In the genomic region with DNA sequence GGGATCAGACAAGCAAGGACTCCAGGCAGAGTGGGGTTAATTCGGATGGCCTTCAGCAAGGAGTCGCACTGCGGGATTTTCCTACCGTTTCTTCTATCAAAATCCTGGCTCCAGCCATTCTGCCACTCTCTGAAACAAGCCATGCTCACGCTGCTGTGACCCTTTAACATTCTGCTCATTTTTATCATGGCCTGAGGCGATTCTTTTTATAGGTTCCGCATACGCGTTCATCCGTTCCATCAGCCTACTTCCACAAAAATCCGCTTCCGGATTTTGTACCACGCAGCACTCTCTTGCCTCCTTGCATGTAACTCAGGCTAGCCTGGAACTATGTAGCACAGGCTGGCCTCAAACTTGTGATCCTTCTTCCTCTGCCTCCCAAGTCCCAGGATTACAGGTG, we compare ENCODE assay signal across 7 mouse cellular contexts. TPM values are rescaled to one million over a fixed set of nuclear protein-coding genes. Genes with fewer than 3 reads are reported as not detected.
A peak's percentile ranks its signal among the peaks of the same experiment; 100 is the strongest.
DNase-seq lines count a peak whose midpoint lies in the region; ATAC-seq and TF ChIP-seq lines count a peak whose summit lies in the region.

No protein-coding gene starts in this region.

- peak overlapping the region; percentile 76 for H3K9ac ChIP-seq in hindbrain, embryonic 11.5 days (ENCODE audit: low read depth, low read length)
- 0 out of 2 replicates have a peak overlapping the region, but pooled peaks have one; percentile 26 for H3K9ac ChIP-seq in lung, postnatal 0 days (replicated peaks; ENCODE audit: low read depth)
- H3K9ac ChIP-seq in stomach, postnatal 0 days (ENCODE audit: low read length) = peak overlapping the region; percentile 51; the same call in 1 of the 2 replicates

- no peak for TF ChIP-seq EP300 in lung, postnatal 0 days (IDR thresholded peaks at IDR 0.05)
- no peak for TF ChIP-seq EP300 in stomach, postnatal 0 days (optimal IDR thresholded peaks at IDR 0.05)

- peak overlapping the region; percentile 59 for H3K4me3 ChIP-seq in hindbrain, embryonic 11.5 days (ENCODE audit: low read depth, low read length)
- H3K4me3 ChIP-seq in lung, postnatal 0 days (ENCODE audit: low read depth, low read length) = peak overlapping the region; percentile 68
- peak overlapping the region; percentile 68 for H3K4me3 ChIP-seq in stomach, postnatal 0 days (ENCODE audit: low read depth, low read length)

- TF ChIP-seq CTCF in brain, embryonic 14.5 days (IDR thresholded peaks at IDR 0.05; ENCODE audit: borderline replicate concordance, extremely low read depth, insufficient read depth, insufficient read length) = no peak
- TF ChIP-seq CTCF in lung, postnatal 0 days (IDR thresholded peaks at IDR 0.05) = no peak
- TF ChIP-seq CTCF in stomach, postnatal 0 days (IDR thresholded peaks at IDR 0.05; ENCODE audit: low read depth) = no peak

- TF ChIP-seq POLR2A in brain, embryonic 14.5 days (IDR thresholded peaks at IDR 0.05; ENCODE audit: borderline replicate concordance, extremely low read depth, insufficient read depth, insufficient read length, poor library complexity, severe bottlenecking) = no peak

- H3K9me3 ChIP-seq in hindbrain, embryonic 11.5 days (ENCODE audit: control insufficient read depth, low read length) = no peaks in the 10 kb centered on the region
- H3K9me3 ChIP-seq in lung, postnatal 0 days (ENCODE audit: low read length) = no peaks in the 10 kb centered on the region
- H3K9me3 ChIP-seq in stomach, postnatal 0 days (ENCODE audit: control insufficient read depth, low read length) = no peaks in the 10 kb centered on the region

- peak overlapping the region; percentile 94 for H3K4me2 ChIP-seq in hindbrain, embryonic 11.5 days (replicated peaks; ENCODE audit: low read depth, low read length)
- H3K4me2 ChIP-seq in lung, postnatal 0 days (replicated peaks; ENCODE audit: low read depth, low read length) = peak overlapping the region; percentile 91
- H3K4me2 ChIP-seq in stomach, postnatal 0 days (replicated peaks; ENCODE audit: low read depth) = peak overlapping the region; percentile 98

- 0 out of 2 replicates have a peak, but pooled peaks cover 5% of the 10 kb centered on the region for H3K27me3 ChIP-seq in hindbrain, embryonic 11.5 days (ENCODE audit: control insufficient read depth, insufficient read depth, low read length)
- no peaks in the 10 kb centered on the region for H3K27me3 ChIP-seq in lung, postnatal 0 days (replicated peaks; ENCODE audit: insufficient read depth, low read length)
- H3K27me3 ChIP-seq in stomach, postnatal 0 days (ENCODE audit: control insufficient read depth, insufficient read depth, low read length) = no peaks in the 10 kb centered on the region

- 7% methylated on average over 13 of the region's 13 CpGs for WGBS in hindbrain, embryonic 11.5 days
- WGBS in lung, postnatal 0 days = under 1% methylated on average over 13 of the region's 13 CpGs
- 3% methylated on average over 13 of the region's 13 CpGs for whole genome bisulfite sequencing in stomach, postnatal 0 days

- no peak for ATAC-seq in hindbrain, embryonic 11.5 days (ENCODE audit: low FRiP score)
- ATAC-seq in lung, postnatal 0 days = peak; percentile 0; the same call in 1 of the 2 replicates
- no peak for ATAC-seq in stomach, postnatal 0 days (ENCODE audit: low FRiP score, low TSS enrichment)

- H3K4me1 ChIP-seq in hindbrain, embryonic 11.5 days (replicated peaks; ENCODE audit: control insufficient read depth, insufficient read depth, low read length) = no peaks in the 10 kb centered on the region
- peaks cover 4% of the 10 kb centered on the region; the same call in 1 of the 2 replicates for H3K4me1 ChIP-seq in lung, postnatal 0 days (ENCODE audit: insufficient read depth, low read depth, low read length)
- H3K4me1 ChIP-seq in stomach, postnatal 0 days (replicated peaks; ENCODE audit: control insufficient read depth, insufficient read depth) = peaks cover 3% of the 10 kb centered on the region; the same call in 1 of the 2 replicates

- H3K36me3 ChIP-seq in hindbrain, embryonic 11.5 days (ENCODE audit: control insufficient read depth, insufficient read depth, low read length) = no peaks in the 10 kb centered on the region
- no peaks in the 10 kb centered on the region for H3K36me3 ChIP-seq in lung, postnatal 0 days (ENCODE audit: insufficient read depth, low read length)
- H3K36me3 ChIP-seq in stomach, postnatal 0 days (ENCODE audit: control insufficient read depth, insufficient read depth, low read length) = 0 out of 2 replicates have a peak, but pooled peaks cover 3% of the 10 kb centered on the region

- peak; percentile 56 for DNase-seq in right cerebral cortex, adult 18-20 months
- DNase-seq in right cerebral cortex, postnatal 14 days = no peak
- DNase-seq in brain, embryonic 14.5 days (ENCODE audit: low read depth) = peak; percentile 77
- DNase-seq in hindbrain, embryonic 11.5 days (ENCODE audit: low spot score) = no peak
- DNase-seq in lung, postnatal 0 days (ENCODE audit: low spot score) = peak; percentile 55
- peak; percentile 25 for DNase-seq in stomach, postnatal 0 days (ENCODE audit: low spot score)
- no peak for DNase-seq in urinary bladder, adult 18-20 months (ENCODE audit: low spot score in 2 of 2)

- H3K27ac ChIP-seq in hindbrain, embryonic 11.5 days (ENCODE audit: low read depth, low read length) = no peak overlapping the region
- H3K27ac ChIP-seq in lung, postnatal 0 days (ENCODE audit: low read length) = no peak overlapping the region
- peak overlapping the region; percentile 95 for H3K27ac ChIP-seq in stomach, postnatal 0 days (replicated peaks)

RNA-seq across cellular contexts. Expression of a gene that starts 0.5 kb away (rescaled TPM):
- polyA plus RNA-seq in brain, embryonic 14.5 days (2012; rRNA removed) = 15.1 and 17.5 TPM in 2 replicates
- 5.1 and 6.2 TPM in 2 replicates for polyA plus RNA-seq in hindbrain, embryonic 11.5 days (2014; fragmentation: Nextera tagmentation; extraction: Ambion mirVana)
- polyA plus RNA-seq in lung, postnatal 0 days (2015; fragmentation: Nextera tagmentation; extraction: Ambion mirVana) = 8.0 and 9.9 TPM in 2 replicates
- polyA plus RNA-seq in stomach, postnatal 0 days (2015; fragmentation: Nextera tagmentation; extraction: Ambion mirVana) = 8.4 and 8.9 TPM in 2 replicates

RNA-seq across cellular contexts. Expression of a gene that starts 40.7 kb away (rescaled TPM):
- polyA plus RNA-seq in brain, embryonic 14.5 days (2012; rRNA removed) = 14.8 and 23.1 TPM in 2 replicates
- polyA plus RNA-seq in hindbrain, embryonic 11.5 days (2014; fragmentation: Nextera tagmentation; extraction: Ambion mirVana) = 4.1 and 4.6 TPM in 2 replicates
- polyA plus RNA-seq in lung, postnatal 0 days (2015; fragmentation: Nextera tagmentation; extraction: Ambion mirVana) = 11.2 and 12.2 TPM in 2 replicates
- polyA plus RNA-seq in stomach, postnatal 0 days (2015; fragmentation: Nextera tagmentation; extraction: Ambion mirVana) = 7.6 and 8.3 TPM in 2 replicates

Comparison
In these comparisons a context has a peak if more than half of its experiments do, and no peak if none do; other contexts are left out.
1. DNase-seq: peak in right cerebral cortex, adult 18-20 months (single experiment), brain, embryonic 14.5 days (single experiment), lung, postnatal 0 days (single experiment) and stomach, postnatal 0 days (single experiment); none in right cerebral cortex, postnatal 14 days (single experiment), hindbrain, embryonic 11.5 days (single experiment) and urinary bladder, adult 18-20 months (0 of 2).
2. H3K9ac ChIP-seq: peak in every context shown above with its lines; median percentile 76 in hindbrain, embryonic 11.5 days; 51 in stomach, postnatal 0 days; 26 in lung, postnatal 0 days.
3. Peak in every context shown above with its lines, with median percentiles within 50 percentile points of each other: H3K4me2 ChIP-seq and H3K4me3 ChIP-seq.